Mouse (Mus musculus) cerebellum, adult 11-12 months (tissue): ENCODE measurements around the gene Fahd2a.

Source experiments
- DNase-seq: peaks from one replicate; pipeline ENCODE4 v3.0.0; 2022

The Fahd2a gene

DNA sequence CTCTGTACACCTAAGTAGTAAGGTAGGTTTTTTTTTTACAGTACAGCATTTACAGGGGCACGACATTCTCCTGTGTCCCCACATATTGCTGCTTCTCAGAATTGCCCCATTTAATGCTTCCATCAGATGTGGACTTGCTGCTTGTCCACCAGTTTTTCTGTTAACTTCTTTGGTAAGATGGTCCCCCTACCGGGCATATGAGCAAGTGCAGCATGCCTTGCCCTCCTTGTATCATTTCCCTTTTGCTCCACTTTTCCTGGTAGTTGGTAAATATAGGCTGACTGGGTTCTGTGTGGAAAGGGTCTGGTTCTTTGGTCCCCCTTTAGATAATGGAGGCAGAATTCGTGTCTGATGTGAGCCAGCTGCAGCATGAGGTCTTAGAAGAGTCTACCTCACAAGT is 14.1 kb downstream of the Fahd2a start:
- no peak for DNase-seq

DNA sequence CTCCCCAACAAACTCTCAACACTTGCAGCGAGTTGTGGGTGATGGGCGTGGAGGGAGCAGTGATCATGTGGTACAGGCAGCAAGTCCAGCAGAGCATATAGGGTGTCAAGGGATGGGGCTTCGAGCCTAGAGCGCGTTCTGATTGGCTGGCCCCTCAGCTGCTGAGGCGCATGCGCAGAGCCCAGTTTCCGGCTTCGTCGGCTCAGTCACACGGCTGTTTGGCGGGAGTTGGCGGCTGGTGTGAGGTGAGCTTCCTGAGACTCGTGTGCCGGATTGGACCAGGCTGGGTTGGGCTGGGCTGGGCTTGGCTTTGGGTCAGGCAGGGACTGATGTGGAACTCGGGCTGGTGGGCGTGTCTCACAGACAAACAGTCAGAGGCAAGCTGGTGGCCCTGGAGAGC is 19.4 kb downstream of the Fahd2a start, which contains the start of gene Gpat2:
Gpat2 (plus strand) TSS at position 223 of the 400 bp plus-strand sequence.
- no peak for DNase-seq

DNA sequence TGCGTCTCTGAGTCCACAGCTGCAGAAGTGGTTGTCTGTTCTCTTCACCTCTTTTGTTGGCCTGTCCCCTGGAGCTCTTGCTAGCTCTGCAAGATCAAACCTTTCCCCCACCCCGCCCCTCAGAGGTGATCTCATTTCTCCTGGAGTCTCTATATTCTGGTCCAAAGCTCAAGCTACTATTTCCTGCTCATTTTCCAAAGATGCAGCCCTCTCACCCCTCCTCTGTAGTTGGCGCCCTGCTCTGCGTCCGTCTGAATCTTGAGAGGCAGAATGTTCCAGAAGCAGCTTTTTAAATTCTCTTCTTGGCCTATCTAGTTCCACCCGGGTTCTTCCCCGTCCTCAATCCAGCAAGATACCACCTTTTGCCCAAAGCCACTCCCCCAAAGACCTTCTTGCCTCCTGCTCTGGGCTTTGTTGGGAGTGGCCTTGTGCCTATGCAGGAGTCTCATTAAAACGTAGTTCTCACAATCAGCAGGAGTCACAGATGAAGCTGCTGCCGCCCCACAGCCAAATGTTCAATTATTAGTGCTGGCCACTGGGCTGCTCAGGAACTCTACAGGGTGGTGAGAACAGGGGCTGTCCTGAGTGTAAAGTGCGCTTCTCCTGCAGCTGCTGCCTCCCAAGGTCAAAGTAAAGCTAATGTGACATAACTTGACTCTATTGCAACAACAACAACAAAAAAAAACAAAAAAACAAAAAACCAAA is 25.9 kb downstream of the Fahd2a start:
- no peak for DNase-seq

DNA sequence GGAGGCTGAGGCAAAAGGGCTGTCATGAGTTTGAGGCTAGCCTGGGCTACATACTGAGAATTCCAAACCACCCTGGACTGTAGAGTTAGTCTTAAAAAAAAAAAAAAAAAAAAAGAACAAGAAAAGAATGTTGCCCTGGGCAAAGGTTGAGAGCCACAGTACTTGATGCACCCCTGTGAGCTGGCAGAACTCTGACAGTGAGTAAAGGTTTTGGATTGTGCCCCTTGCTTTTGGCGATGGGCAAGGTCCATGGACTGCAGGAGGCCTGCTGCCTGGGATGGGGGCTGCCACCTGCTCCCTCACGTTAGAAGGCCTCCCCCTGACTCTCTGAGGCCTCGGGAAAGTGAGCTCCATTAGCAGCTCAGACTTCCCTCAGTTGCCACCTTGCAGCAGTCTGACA is 27.7 kb downstream of the Fahd2a start:
- no peak for DNase-seq

DNA sequence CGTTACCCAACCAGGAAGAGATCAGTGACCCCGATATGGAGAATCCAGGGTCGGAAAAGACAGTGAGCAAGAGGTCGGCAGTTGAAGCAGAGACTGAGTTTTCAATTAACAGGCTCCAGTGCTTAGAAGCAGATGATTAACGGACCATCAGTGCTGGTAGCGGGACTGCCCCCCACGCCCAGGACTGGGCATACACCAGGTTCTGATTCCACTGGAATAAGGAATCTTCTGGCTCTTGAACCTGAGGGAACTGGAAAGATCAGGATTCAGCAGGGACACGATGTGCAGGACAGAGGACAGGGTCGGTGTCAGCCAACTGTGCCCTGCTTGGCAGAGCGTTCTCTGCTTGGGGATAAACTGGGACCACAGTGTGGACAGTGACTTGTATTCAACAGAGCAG is 28.6 kb downstream of the Fahd2a start:
- no peak for DNase-seq

DNA sequence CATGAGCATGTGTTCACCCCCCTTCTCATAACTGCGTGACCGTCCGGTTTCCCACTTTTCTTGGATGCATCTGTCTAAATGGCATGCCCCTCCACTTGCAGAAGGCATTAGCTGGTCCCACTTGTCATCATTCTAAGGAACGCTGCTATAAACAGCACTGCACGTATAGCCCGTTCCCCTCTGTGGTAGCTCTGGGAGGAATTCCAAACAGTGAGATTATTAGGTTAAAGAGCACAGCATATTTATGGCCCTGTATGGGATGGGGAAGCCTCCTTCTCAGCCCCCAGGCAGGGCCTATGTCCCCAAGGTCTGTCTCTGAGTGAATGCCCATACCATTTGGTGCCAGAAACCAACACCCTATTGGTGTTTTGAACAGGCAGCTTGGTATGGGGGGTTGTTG is 33.2 kb downstream of the Fahd2a start:
- no peak for DNase-seq

DNA sequence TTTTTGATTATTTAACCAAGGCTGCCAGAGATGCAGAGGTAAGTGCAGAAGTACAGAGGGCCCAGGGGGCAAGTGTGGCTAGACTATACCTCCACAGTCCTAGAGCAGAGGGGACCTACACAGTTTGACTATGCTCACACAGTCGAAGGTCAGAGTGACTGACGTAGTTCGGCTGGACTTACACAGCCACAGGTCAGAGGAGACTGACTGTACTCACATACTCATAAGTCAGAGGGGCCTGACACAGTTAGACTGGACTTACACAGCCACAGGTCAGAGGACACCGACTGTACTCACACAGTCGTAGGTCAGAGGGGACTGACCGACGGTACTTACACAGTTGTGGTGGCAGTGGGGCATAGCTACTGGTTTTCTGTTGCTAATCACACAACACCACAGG is 45.6 kb downstream of the Fahd2a start:
- no peak for DNase-seq

DNA sequence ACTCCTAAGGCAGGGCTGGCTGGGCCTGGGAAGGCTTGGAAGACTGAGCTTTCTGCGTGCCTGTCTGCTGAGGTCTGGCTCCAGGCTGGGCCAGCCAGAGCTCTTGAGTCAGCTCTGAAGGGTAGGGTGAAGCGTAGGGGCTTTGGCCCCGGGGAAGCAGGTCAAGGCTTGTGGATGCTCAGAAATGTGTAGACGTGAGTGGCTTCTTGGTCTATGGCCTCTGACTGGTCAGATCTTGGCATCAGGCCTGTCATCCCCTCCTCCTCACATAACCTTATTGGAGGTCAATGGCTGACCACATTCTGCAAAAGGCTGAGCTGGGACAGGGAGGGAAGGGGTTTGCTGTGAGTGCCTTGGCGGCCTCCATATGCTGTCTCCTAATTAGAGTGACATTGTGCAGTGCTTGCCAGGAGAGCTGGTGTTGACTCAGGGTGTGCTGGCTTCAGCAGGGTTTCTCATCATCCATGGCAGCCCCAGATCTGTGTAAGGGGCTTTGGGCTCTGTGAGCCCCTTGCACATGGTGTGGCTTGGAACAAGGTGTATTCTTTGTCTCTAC is 49.7 kb downstream of the Fahd2a start:
- DNase-seq: no peak

DNA sequence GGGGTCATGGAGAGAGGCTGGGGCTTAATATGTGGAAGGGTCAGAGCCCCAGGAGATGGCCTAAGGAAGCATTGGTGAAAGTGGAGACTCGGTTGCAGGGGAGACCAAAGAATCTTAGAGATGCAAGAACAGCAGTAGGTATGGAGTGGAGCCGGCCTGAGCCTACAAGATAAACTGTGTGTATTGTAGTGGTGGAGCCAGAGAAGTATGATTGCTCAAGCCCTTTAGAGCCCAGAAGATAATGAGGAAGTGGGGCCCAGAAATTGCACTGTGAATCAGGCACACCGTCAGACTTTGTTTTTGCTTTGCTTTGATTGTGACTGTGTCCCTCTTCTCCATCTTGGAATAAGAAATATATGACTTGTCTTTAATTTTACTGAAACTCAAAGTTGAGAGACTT is 53.0 kb downstream of the Fahd2a start:
- DNase-seq: no peak

DNA sequence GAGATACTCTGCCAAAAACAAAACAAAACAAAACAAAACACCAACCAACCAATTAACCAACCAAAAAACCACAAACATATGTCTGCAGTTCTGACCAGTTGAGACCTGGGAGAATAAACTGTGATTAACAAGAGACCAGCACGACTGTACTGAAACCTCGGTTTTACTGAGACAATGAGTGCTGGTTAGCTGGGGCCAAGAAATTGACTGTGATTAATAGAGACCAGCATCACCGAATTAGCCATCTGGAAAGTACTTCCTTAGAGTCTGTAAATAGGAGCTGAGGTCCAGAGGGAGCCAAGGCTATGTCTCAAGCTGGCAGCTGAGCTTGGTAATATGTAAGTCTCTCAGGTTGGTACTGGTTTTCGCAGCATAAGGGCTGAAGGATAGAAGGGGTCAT is 53.5 kb downstream of the Fahd2a start:
- DNase-seq: no peak

DNA sequence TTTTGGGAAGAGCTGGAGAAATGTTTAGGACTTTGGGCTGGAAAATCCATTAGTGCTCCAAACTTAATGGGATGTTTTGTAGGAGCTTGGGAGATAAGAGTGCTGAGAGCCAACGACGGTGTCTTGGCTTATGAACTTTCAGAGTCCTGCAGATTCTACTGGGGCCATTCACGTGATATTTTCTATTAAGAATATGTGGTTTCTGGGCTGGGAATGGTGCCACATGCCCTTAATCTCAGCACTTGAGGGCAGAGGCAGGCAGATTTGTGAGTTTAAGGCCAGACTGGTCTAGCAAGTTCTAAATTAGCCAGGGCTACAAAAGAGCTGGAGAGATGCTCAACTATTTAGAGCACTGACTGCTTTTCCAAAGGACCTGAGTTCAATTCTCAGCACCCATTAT is 54.0 kb downstream of the Fahd2a start:
- DNase-seq: no peak

DNA sequence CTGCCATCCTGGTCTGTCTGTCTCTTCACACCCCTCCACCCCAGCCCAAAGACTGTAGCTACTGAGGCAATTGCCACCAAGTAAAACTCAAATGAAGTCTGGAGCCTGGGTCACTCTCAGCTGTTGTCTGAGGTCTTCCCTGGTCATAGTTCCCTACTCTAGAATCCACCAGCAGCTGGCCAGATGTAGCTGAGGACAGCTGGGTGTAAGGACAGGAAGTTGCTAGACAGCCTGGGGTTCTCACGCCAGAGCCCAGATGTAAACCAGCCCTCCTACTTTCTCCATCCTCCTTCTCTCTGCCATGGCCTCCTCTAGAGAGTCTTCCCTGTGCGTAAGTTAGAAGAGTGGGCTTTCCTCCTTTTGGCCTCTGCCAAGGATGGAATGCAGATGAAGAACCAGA is 56.8 kb downstream of the Fahd2a start:
- DNase-seq: no peak
